Mouse (Mus musculus): ENCODE data around the gene Odf3. TPM values are rescaled to one million over a fixed set of nuclear protein-coding genes. Genes with fewer than 3 reads are reported as not detected.

The Odf3 gene
- total RNA-seq (2021): under 1 TPM in 1 of 2 experiments, not detected in 1; 0.26 TPM
- long read RNA-seq, experiment 1: 0 reads
- long read RNA-seq, experiment 2: 0 reads

- DNase-seq: peak; percentile 88 to 89
Measured at GRCm38 (mm10) chr7:140847755-140848580, at the start of gene Odf3. Gene Odf3, plus strand, starts transcription at chr7:140847805.

- no peak for DNase-seq
Measured at GRCm38 (mm10) chr7:140798212-140798611, 49.4 kb upstream of the Odf3 start.

GRCm38 (mm10) chr7:140802629-140803028 lies 45.0 kb upstream of the Odf3 start:
- DNase-seq: no peak

GRCm38 (mm10) chr7:140805704-140806103 lies 41.9 kb upstream of the Odf3 start:
- DNase-seq: peak; percentile 70 to 79

- no peak for DNase-seq
Measured at GRCm38 (mm10) chr7:140810496-140810895, 37.1 kb upstream of the Odf3 start.

GRCm38 (mm10) chr7:140811714-140812113 lies 35.9 kb upstream of the Odf3 start:
- DNase-seq: no peak

GRCm38 (mm10) chr7:140812850-140813249 lies 34.8 kb upstream of the Odf3 start:
- no peak for DNase-seq

GRCm38 (mm10) chr7:140820173-140820572 lies 27.4 kb upstream of the Odf3 start:
- no peak for DNase-seq

- DNase-seq: no peak
Measured at GRCm38 (mm10) chr7:140821305-140821652, 26.3 kb upstream of the Odf3 start.

GRCm38 (mm10) chr7:140821653-140822329 lies 25.8 kb upstream of the Odf3 start, which contains the start of gene Zfp941:
Gene Zfp941, minus strand, starts transcription at chr7:140822178.
- DNase-seq: peak; percentile 50 to 63

- no peak for DNase-seq
Measured at GRCm38 (mm10) chr7:140822731-140823130, 24.9 kb upstream of the Odf3 start.

GRCm38 (mm10) chr7:140828171-140828881 lies 19.3 kb upstream of the Odf3 start:
- peak; percentile 55 to 58 for DNase-seq

GRCm38 (mm10) chr7:140831447-140831846 lies 16.2 kb upstream of the Odf3 start:
- DNase-seq: peak; percentile 58 to 59

GRCm38 (mm10) chr7:140833341-140833740 lies 14.3 kb upstream of the Odf3 start:
- no peak for DNase-seq

GRCm38 (mm10) chr7:140834968-140835757 lies 12.4 kb upstream of the Odf3 start, which contains the start of gene Urah:
Gene Urah, plus strand, starts transcription at chr7:140835018.
- peak; percentile 67 to 73 for DNase-seq

GRCm38 (mm10) chr7:140835758-140836087 lies 11.9 kb upstream of the Odf3 start:
- DNase-seq: no peak

GRCm38 (mm10) chr7:140836243-140837115 lies 11.1 kb upstream of the Odf3 start:
- DNase-seq: no peak

GRCm38 (mm10) chr7:140839556-140839955 lies 8.0 kb upstream of the Odf3 start:
- DNase-seq: no peak

- no peak for DNase-seq
Measured at GRCm38 (mm10) chr7:140840750-140841735, 6.6 kb upstream of the Odf3 start.

- DNase-seq: no peak
Measured at GRCm38 (mm10) chr7:140843806-140844205, 3.8 kb upstream of the Odf3 start.
